Mouse (Mus musculus): ENCODE measurements around the gene Fcho1. TPM values are rescaled to one million over a fixed set of nuclear protein-coding genes. Genes with fewer than 3 reads are reported as not detected.

The Fcho1 gene
- polyA plus RNA-seq, 1 experiment from 2014 or later = 1.2 TPM

GRCm38 (mm10) chr8:71668220-71668975, 57.1 kb downstream of the Fcho1 start:
- Histone ChIP-seq H3K4me3 (ENCODE audit: low read depth, low read length) (peak overlapping the region; percentile 20), H3K9me3 (replicated peaks; ENCODE audit: control insufficient read depth, low read length) (no peaks in the 10 kb centered on the region), H3K4me2 (peak overlapping the region; percentile 64), H3K27ac (ENCODE audit: low read depth, low read length) (peak overlapping the region; percentile 72), H3K36me3 (ENCODE audit: control insufficient read depth, insufficient read depth, low read length) (no peaks in the 10 kb centered on the region), H3K9ac (ENCODE audit: low read depth, low read length) (peak overlapping the region; percentile 52), H3K4me1 (ENCODE audit: control insufficient read depth, insufficient read depth, low read length) (peaks cover 34% of the 10 kb centered on the region), H3K27me3 (ENCODE audit: control insufficient read depth, insufficient read depth, low read length) (peaks cover 14% of the 10 kb centered on the region)
- peak; percentile 41; the same call in 1 of the 2 replicates for ATAC-seq (replicated peaks; ENCODE audit: insufficient number of reproducible peaks, low FRiP score, low TSS enrichment)
- WGBS (ENCODE audit: insufficient replicate concordance) = 1% methylated on average over 21 of the region's 21 CpGs

- Histone ChIP-seq H3K9me3 (replicated peaks; ENCODE audit: control insufficient read depth, low read length) (no peaks in the 10 kb centered on the region), H3K4me1 (ENCODE audit: control insufficient read depth, insufficient read depth, low read length) (peaks cover 34% of the 10 kb centered on the region), H3K27me3 (ENCODE audit: control insufficient read depth, insufficient read depth, low read length) (peaks cover 22% of the 10 kb centered on the region), H3K27ac (ENCODE audit: low read depth, low read length) (peak overlapping the region; percentile 72), H3K36me3 (ENCODE audit: control insufficient read depth, insufficient read depth, low read length) (no peaks in the 10 kb centered on the region), H3K4me3 (ENCODE audit: low read depth, low read length) (no peak overlapping the region), H3K9ac (ENCODE audit: low read depth, low read length) (peak overlapping the region; percentile 52; the same call in 1 of the 2 replicates), H3K4me2 (peak overlapping the region; percentile 64)
- WGBS (ENCODE audit: insufficient replicate concordance) = 61% methylated on average over 5 of the region's 5 CpGs
- no peak for ATAC-seq (replicated peaks; ENCODE audit: insufficient number of reproducible peaks, low FRiP score, low TSS enrichment)
These were observed 58.3 kb downstream of the Fcho1 start for GRCm38 (mm10) chr8:71667256-71667655.

- H3K27ac ChIP-seq (ENCODE audit: low read depth, low read length) = 0 out of 2 replicates have a peak overlapping the region, but pooled peaks have one; percentile 15
- H3K4me3 ChIP-seq (ENCODE audit: low read depth, low read length) = no peak overlapping the region
- peaks cover 26% of the 10 kb centered on the region for H3K27me3 ChIP-seq (ENCODE audit: control insufficient read depth, insufficient read depth, low read length)
- WGBS (ENCODE audit: insufficient replicate concordance) = 55% methylated on average over 1 of the region's 1 CpGs
- no peak for ATAC-seq (replicated peaks; ENCODE audit: insufficient number of reproducible peaks, low FRiP score, low TSS enrichment)
- H3K4me1 ChIP-seq (ENCODE audit: control insufficient read depth, insufficient read depth, low read length) = peaks cover 34% of the 10 kb centered on the region
- H3K4me2 ChIP-seq = no peak overlapping the region
- H3K9ac ChIP-seq (ENCODE audit: low read depth, low read length) = 0 out of 2 replicates have a peak overlapping the region, but pooled peaks have one; percentile 22
- no peaks in the 10 kb centered on the region for H3K36me3 ChIP-seq (ENCODE audit: control insufficient read depth, insufficient read depth, low read length)
- H3K9me3 ChIP-seq (replicated peaks; ENCODE audit: control insufficient read depth, low read length) = no peaks in the 10 kb centered on the region
These were observed 58.7 kb downstream of the Fcho1 start for GRCm38 (mm10) chr8:71666855-71667254.

- WGBS (ENCODE audit: insufficient replicate concordance) = 3% methylated on average over 22 of the region's 22 CpGs
- ATAC-seq (replicated peaks; ENCODE audit: insufficient number of reproducible peaks, low FRiP score, low TSS enrichment) = peak; percentile 59
- H3K4me1 ChIP-seq (ENCODE audit: control insufficient read depth, insufficient read depth, low read length) = peaks cover 32% of the 10 kb centered on the region
- no peaks in the 10 kb centered on the region for H3K36me3 ChIP-seq (ENCODE audit: control insufficient read depth, insufficient read depth, low read length)
- H3K27ac ChIP-seq (ENCODE audit: low read depth, low read length) = no peak overlapping the region
- peak overlapping the region; percentile 60 for H3K4me2 ChIP-seq
- peaks cover 35% of the 10 kb centered on the region for H3K27me3 ChIP-seq (ENCODE audit: control insufficient read depth, insufficient read depth, low read length)
- H3K4me3 ChIP-seq (ENCODE audit: low read depth, low read length) = peak overlapping the region; percentile 20
- no peak overlapping the region for H3K9ac ChIP-seq (ENCODE audit: low read depth, low read length)
- no peaks in the 10 kb centered on the region for H3K9me3 ChIP-seq (replicated peaks; ENCODE audit: control insufficient read depth, low read length)
These were observed 60.0 kb downstream of the Fcho1 start for GRCm38 (mm10) chr8:71665331-71666130.

GRCm38 (mm10) chr8:71660325-71661120, 65.0 kb downstream of the Fcho1 start:
- peaks cover 77% of the 10 kb centered on the region for H3K27me3 ChIP-seq (ENCODE audit: control insufficient read depth, insufficient read depth, low read length)
- peaks cover 5% of the 10 kb centered on the region; the same call in 1 of the 2 replicates for H3K4me1 ChIP-seq (ENCODE audit: control insufficient read depth, insufficient read depth, low read length)
- H3K4me2 ChIP-seq = no peak overlapping the region
- no peak overlapping the region for H3K27ac ChIP-seq (ENCODE audit: low read depth, low read length)
- H3K4me3 ChIP-seq (ENCODE audit: low read depth, low read length) = no peak overlapping the region
- no peaks in the 10 kb centered on the region for H3K36me3 ChIP-seq (ENCODE audit: control insufficient read depth, insufficient read depth, low read length)
- ATAC-seq (replicated peaks; ENCODE audit: insufficient number of reproducible peaks, low FRiP score, low TSS enrichment) = no peak
- WGBS (ENCODE audit: insufficient replicate concordance) = 7% methylated on average over 36 of the region's 36 CpGs
- no peaks in the 10 kb centered on the region for H3K9me3 ChIP-seq (replicated peaks; ENCODE audit: control insufficient read depth, low read length)
- no peak overlapping the region for H3K9ac ChIP-seq (ENCODE audit: low read depth, low read length)

GRCm38 (mm10) chr8:71659751-71660150, 65.8 kb downstream of the Fcho1 start:
- H3K9ac ChIP-seq (ENCODE audit: low read depth, low read length) = no peak overlapping the region
- H3K36me3 ChIP-seq (ENCODE audit: control insufficient read depth, insufficient read depth, low read length) = no peaks in the 10 kb centered on the region
- ATAC-seq (replicated peaks; ENCODE audit: insufficient number of reproducible peaks, low FRiP score, low TSS enrichment) = no peak
- no peaks in the 10 kb centered on the region for H3K9me3 ChIP-seq (replicated peaks; ENCODE audit: control insufficient read depth, low read length)
- peaks cover 3% of the 10 kb centered on the region; the same call in 1 of the 2 replicates for H3K4me1 ChIP-seq (ENCODE audit: control insufficient read depth, insufficient read depth, low read length)
- no peak overlapping the region for H3K27ac ChIP-seq (ENCODE audit: low read depth, low read length)
- H3K4me2 ChIP-seq = no peak overlapping the region
- peaks cover 85% of the 10 kb centered on the region for H3K27me3 ChIP-seq (ENCODE audit: control insufficient read depth, insufficient read depth, low read length)
- no peak overlapping the region for H3K4me3 ChIP-seq (ENCODE audit: low read depth, low read length)
- WGBS (ENCODE audit: insufficient replicate concordance) = 49% methylated on average over 1 of the region's 1 CpGs

- Histone ChIP-seq H3K4me2 (no peak overlapping the region), H3K4me1 (ENCODE audit: control insufficient read depth, insufficient read depth, low read length) (peaks cover 3% of the 10 kb centered on the region; the same call in 1 of the 2 replicates), H3K27me3 (ENCODE audit: control insufficient read depth, insufficient read depth, low read length) (peaks cover 91% of the 10 kb centered on the region), H3K27ac (ENCODE audit: low read depth, low read length) (no peak overlapping the region), H3K36me3 (ENCODE audit: control insufficient read depth, insufficient read depth, low read length) (no peaks in the 10 kb centered on the region), H3K4me3 (ENCODE audit: low read depth, low read length) (no peak overlapping the region), H3K9ac (ENCODE audit: low read depth, low read length) (no peak overlapping the region), H3K9me3 (replicated peaks; ENCODE audit: control insufficient read depth, low read length) (no peaks in the 10 kb centered on the region)
- WGBS (ENCODE audit: insufficient replicate concordance) = 24% methylated on average over 17 of the region's 17 CpGs
- ATAC-seq (replicated peaks; ENCODE audit: insufficient number of reproducible peaks, low FRiP score, low TSS enrichment) = no peak
These were observed 66.9 kb downstream of the Fcho1 start for GRCm38 (mm10) chr8:71658515-71659049.
